Mouse (Mus musculus): ENCODE results near the gene Lalba.

- TF ChIP-seq CTCF (conservative IDR thresholded peaks at IDR 0.05; ENCODE audit: low read length) (no peak), NANOG (IDR thresholded peaks at IDR 0.05; ENCODE audit: borderline replicate concordance, low read length) (no peak)
These were observed at the start of gene Lalba for GRCm38 (mm10) chr15:98482701-98483100.

Data from E14TG2a.4 (cell line).